In the genomic region with DNA sequence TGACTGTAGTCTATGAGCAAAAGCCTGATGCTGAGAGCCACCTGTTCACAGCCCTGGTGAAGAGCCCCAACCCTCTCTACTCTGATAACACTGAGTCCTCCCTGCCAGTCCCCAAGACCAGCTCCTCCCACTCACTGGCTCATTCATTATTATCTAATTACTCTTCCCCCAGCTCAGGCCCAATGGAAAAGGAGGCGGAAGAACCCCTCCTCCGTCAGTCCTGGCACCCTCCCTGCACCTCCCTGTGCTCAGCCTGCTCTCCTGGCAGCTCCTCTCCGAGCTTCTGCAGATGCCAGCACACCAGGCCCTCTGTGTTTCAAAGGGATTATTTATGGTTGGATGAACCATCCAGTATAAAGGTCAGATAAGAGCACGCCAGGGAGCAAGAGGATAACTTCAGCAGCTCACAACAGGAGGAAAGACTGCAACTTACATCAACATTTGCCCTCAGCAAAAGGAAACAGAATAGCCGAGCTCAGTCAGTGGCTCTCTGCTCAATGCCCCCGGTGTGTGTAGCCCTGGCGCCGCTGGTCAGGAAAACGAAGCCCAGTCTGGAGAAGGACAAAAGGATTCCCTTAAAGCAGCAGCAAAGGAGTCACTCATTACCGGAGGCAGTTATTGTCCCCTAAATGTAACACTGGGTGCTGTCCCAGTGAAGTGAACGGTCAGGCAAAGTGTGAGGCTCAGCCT, we compare ENCODE assay signal across 8 mouse cellular contexts. TPM values are rescaled to one million over a fixed set of nuclear protein-coding genes. Genes with fewer than 3 reads are reported as not detected.
DNase-seq lines count a peak whose midpoint lies in the region; ATAC-seq and TF ChIP-seq lines count a peak whose summit lies in the region.

No protein-coding gene starts in this region.

- 6% methylated on average over 11 of the region's 11 CpGs for WGBS in forebrain, embryonic 10.5 days
- WGBS in heart, embryonic 16.5 days, result 27% methylated on average over 11 of the region's 11 CpGs
- 23% methylated on average over 11 of the region's 11 CpGs for WGBS in kidney, postnatal 0 days
- 45% methylated on average over 11 of the region's 11 CpGs for WGBS in liver, embryonic 15.5 days (ENCODE audit: insufficient replicate concordance)

- no peak overlapping the region for H3K4me3 ChIP-seq in forebrain, embryonic 10.5 days
- H3K4me3 ChIP-seq in heart, embryonic 16.5 days (ENCODE audit: low read length), result no peak overlapping the region
- H3K4me3 ChIP-seq in kidney, postnatal 0 days (replicated peaks; ENCODE audit: low read depth, low read length), result no peak overlapping the region
- H3K4me3 ChIP-seq in liver, embryonic 15.5 days (replicated peaks), result no peak overlapping the region

- peak; percentile 23 for DNase-seq in R1 (ENCODE audit: low read depth, low spot score)
- DNase-seq in c-Kit-negative CD71-positive TER-119-positive erythroid progenitor cells, embryonic 14.5 days (ENCODE audit: low read depth, low spot score), result peak; percentile 13
- no peak for DNase-seq in forebrain, embryonic 10.5 days (ENCODE audit: extremely low spot score, low spot score)
- DNase-seq in kidney, postnatal 0 days (ENCODE audit: low spot score), result peak; percentile 86
- peak; percentile 86 to 88 for DNase-seq in right cerebral cortex, postnatal 10 days (ENCODE audit: low spot score in 2 of 2)

- peak overlapping the region; percentile 21; the same call in 1 of the 2 replicates for H3K27ac ChIP-seq in forebrain, embryonic 10.5 days
- H3K27ac ChIP-seq in heart, embryonic 16.5 days (ENCODE audit: low read length), result peak overlapping the region; percentile 85
- peak overlapping the region; percentile 78 for H3K27ac ChIP-seq in kidney, postnatal 0 days
- H3K27ac ChIP-seq in liver, embryonic 15.5 days (replicated peaks), result peak overlapping the region; percentile 51

- peaks cover 6% of the 10 kb centered on the region; the same call in 1 of the 2 replicates for H3K27me3 ChIP-seq in forebrain, embryonic 10.5 days (ENCODE audit: poor library complexity, severe bottlenecking)
- no peaks in the 10 kb centered on the region for H3K27me3 ChIP-seq in heart, embryonic 16.5 days (ENCODE audit: control insufficient read depth, insufficient read depth, low read length)
- no peaks in the 10 kb centered on the region for H3K27me3 ChIP-seq in kidney, postnatal 0 days (ENCODE audit: insufficient read depth, low read length)
- H3K27me3 ChIP-seq in liver, embryonic 15.5 days, result no peaks in the 10 kb centered on the region

- H3K4me1 ChIP-seq in forebrain, embryonic 10.5 days, result peaks cover 27% of the 10 kb centered on the region
- peaks cover 35% of the 10 kb centered on the region for H3K4me1 ChIP-seq in heart, embryonic 16.5 days (ENCODE audit: control insufficient read depth, insufficient read depth, low read length)
- peaks cover 28% of the 10 kb centered on the region for H3K4me1 ChIP-seq in kidney, postnatal 0 days (replicated peaks; ENCODE audit: insufficient read depth, low read length)
- H3K4me1 ChIP-seq in liver, embryonic 15.5 days (replicated peaks), result peaks cover 55% of the 10 kb centered on the region

- ATAC-seq in heart, embryonic 16.5 days (replicated peaks; ENCODE audit: extremely low read depth, insufficient read depth, low FRiP score), result peak; percentile 85
- peak; percentile 91 for ATAC-seq in kidney, postnatal 0 days (replicated peaks; ENCODE audit: low FRiP score, low read depth)
- ATAC-seq in liver, embryonic 15.5 days (ENCODE audit: insufficient read depth), result peak; percentile 93
- ATAC-seq in inflammation-experienced regulatory T-cells, adult 6 months, result no peak

- peak overlapping the region; percentile 25 for H3K4me2 ChIP-seq in heart, embryonic 16.5 days (ENCODE audit: low read depth, low read length)
- peak overlapping the region; percentile 8; the same call in 1 of the 2 replicates for H3K4me2 ChIP-seq in kidney, postnatal 0 days (ENCODE audit: low read length)
- peak overlapping the region; percentile 45 for H3K4me2 ChIP-seq in liver, embryonic 15.5 days

- TF ChIP-seq CTCF in kidney, postnatal 0 days (IDR thresholded peaks at IDR 0.05; ENCODE audit: low read depth), result no peak

- H3K9ac ChIP-seq in heart, embryonic 16.5 days (ENCODE audit: low read length), result peak overlapping the region; percentile 48
- no peak overlapping the region for H3K9ac ChIP-seq in kidney, postnatal 0 days (ENCODE audit: low read depth, low read length)
- no peak overlapping the region for H3K9ac ChIP-seq in liver, embryonic 15.5 days

- H3K9me3 ChIP-seq in forebrain, embryonic 10.5 days, result no peaks in the 10 kb centered on the region
- no peaks in the 10 kb centered on the region for H3K9me3 ChIP-seq in heart, embryonic 16.5 days (replicated peaks; ENCODE audit: control insufficient read depth, low read length)
- H3K9me3 ChIP-seq in kidney, postnatal 0 days (replicated peaks; ENCODE audit: low read length), result no peaks in the 10 kb centered on the region
- no peaks in the 10 kb centered on the region for H3K9me3 ChIP-seq in liver, embryonic 15.5 days (replicated peaks)

- no peaks in the 10 kb centered on the region for H3K36me3 ChIP-seq in forebrain, embryonic 10.5 days (replicated peaks)
- H3K36me3 ChIP-seq in heart, embryonic 16.5 days (ENCODE audit: control insufficient read depth, insufficient read depth), result no peaks in the 10 kb centered on the region
- H3K36me3 ChIP-seq in kidney, postnatal 0 days (ENCODE audit: insufficient read depth, low read length), result no peaks in the 10 kb centered on the region
- no peaks in the 10 kb centered on the region for H3K36me3 ChIP-seq in liver, embryonic 15.5 days (replicated peaks)

RNA-seq across cellular contexts. Expression of gene Sema4d, which starts 16.4 kb away (rescaled TPM):
- 8.0 and 8.4 TPM in 2 replicates for polyA plus RNA-seq in forebrain, embryonic 10.5 days (2016; fragmentation: Nextera tagmentation; extraction: Ambion mirVana)
- polyA plus RNA-seq in heart, embryonic 16.5 days (2015; fragmentation: Nextera tagmentation; extraction: Ambion mirVana), result 17.6 and 22.5 TPM in 2 replicates
- polyA plus RNA-seq in kidney, postnatal 0 days (2015; fragmentation: Nextera tagmentation; extraction: Ambion mirVana), result 23.8 and 24.6 TPM in 2 replicates
- polyA plus RNA-seq in liver, embryonic 15.5 days (2015; fragmentation: Nextera tagmentation; extraction: Ambion mirVana), result 3.8 and 4.6 TPM in 2 replicates
- 100 to 1,000 TPM; 111 to 154 (median 126) TPM for polyA plus RNA-seq in inflammation-experienced regulatory T-cells, adult 6 months (2017; shearing (Covaris generic))

Comparison
In these comparisons a context has a peak if more than half of its experiments do, and no peak if none do; other contexts are left out.
1. H3K27ac ChIP-seq: peak in every context shown above with its lines; median percentile 85 in heart, embryonic 16.5 days; 78 in kidney, postnatal 0 days; 51 in liver, embryonic 15.5 days; 21 in forebrain, embryonic 10.5 days.